Mouse (Mus musculus) liver, postnatal 0 days (tissue): ENCODE data around the gene Atp2b2. TPM values are rescaled to one million over a fixed set of nuclear protein-coding genes. Genes with fewer than 3 reads are reported as not detected.

Experiments
- ATAC-seq: fragments of 200-750 bp; cut with Nextera tagmentation; 2 replicates; pipeline ENCODE4 v1.8.0; 2017; ENCODE audit warnings: mild to moderate bottlenecking, moderate library complexity
- DNase-seq: peaks from one replicate; pipeline ENCODE4 v3.0.0-alpha.2; 2016
- H3K27ac ChIP-seq: fragments of 300-500 bp; sonication (generic); 2 replicates; pipeline ENCODE4 v1.5.1; 2014; ENCODE audit warnings: antibody characterized with exemption, moderate library complexity, mild to moderate bottlenecking, low read depth
- H3K27me3 ChIP-seq: fragments of 300-500 bp; sonication (generic); 2 replicates; pipeline ENCODE4 v1.6.1; 2014; ENCODE audit warnings: low read length, control low read depth, mixed read lengths; ENCODE audit not compliant: insufficient read depth
- H3K36me3 ChIP-seq: fragments of 300-500 bp; sonication (generic); replicated peaks from 2 replicates; pipeline ENCODE4 v1.6.1; 2014; ENCODE audit warnings: mild to moderate bottlenecking, control low read depth, low read length, moderate library complexity, mixed read lengths; ENCODE audit not compliant: insufficient read depth
- H3K4me1 ChIP-seq: fragments of 300-500 bp; sonication (generic); 2 replicates; pipeline ENCODE4 v1.6.1; 2014; ENCODE audit warnings: antibody characterized with exemption, mild to moderate bottlenecking, control low read depth; ENCODE audit not compliant: insufficient read depth
- H3K4me2 ChIP-seq: fragments of 300-500 bp; sonication (generic); 2 replicates; pipeline ENCODE4 v1.6.1; 2014; ENCODE audit warnings: low read depth, mild to moderate bottlenecking, low read length, moderate library complexity, mixed read lengths
- H3K4me3 ChIP-seq: fragments of 300-500 bp; sonication (generic); 2 replicates; pipeline ENCODE4 v1.5.1; 2014; ENCODE audit warnings: low read depth, low read length
- H3K9ac ChIP-seq: fragments of 300-500 bp; sonication (generic); replicated peaks from 2 replicates; pipeline ENCODE4 v1.6.1; 2014; ENCODE audit warnings: mild to moderate bottlenecking, moderate library complexity
- H3K9me3 ChIP-seq: fragments of 300-500 bp; sonication (generic); 2 replicates; pipeline ENCODE4 v1.6.1; 2016; ENCODE audit warnings: mild to moderate bottlenecking, control low read depth, low read length, mixed read lengths
- CTCF ChIP-seq: sonication (generic); IDR thresholded peaks from 2 replicates; pipeline ENCODE4 v1.5.1; 2016; ENCODE audit warnings: antibody characterized with exemption, low read depth
- EP300 ChIP-seq: IDR thresholded peaks from 2 replicates; pipeline ENCODE4 v1.6.1; 2016; ENCODE audit warnings: antibody characterized with exemption, low read depth, mild to moderate bottlenecking
- WGBS: fragments of 180-500 bp; shearing (Covaris S2); extraction: QIAGEN DNeasy Blood & Tissue Kit; methylation state at CpG from one replicate; pipeline ENCODE4 v1.1.7; 2014; ENCODE audit not compliant: insufficient replicate concordance; 5-methylcytosine and 5-hydroxymethylcytosine counted together
- polyA plus RNA-seq: library from polyadenylated mRNA; unstranded; fragments of >200 nt; fragmentation: Nextera tagmentation; extraction: Ambion mirVana; gene quantifications from 2 replicates; pipeline ENCODE4 v1.2.1, GENCODE M21; 2015

Gene Atp2b2
- polyA plus RNA-seq, 1 experiment from 2014 or later: 0.41 TPM

- no peak for ATAC-seq
- DNase-seq: no peak
- no peak overlapping the region for H3K9ac ChIP-seq
- no peaks in the 10 kb centered on the region for H3K36me3 ChIP-seq
- WGBS: 62% methylated on average over 8 of the region's 8 CpGs
- no peaks in the 10 kb centered on the region for H3K27me3 ChIP-seq
- no peak overlapping the region for H3K27ac ChIP-seq
- H3K4me2 ChIP-seq: no peak overlapping the region
- no peaks in the 10 kb centered on the region for H3K4me1 ChIP-seq
- TF ChIP-seq CTCF (no peak), EP300 (no peak)
- no peaks in the 10 kb centered on the region for H3K9me3 ChIP-seq
- no peak overlapping the region for H3K4me3 ChIP-seq
These were observed 9.6 kb downstream of the Atp2b2 start for GRCm38 (mm10) chr6:114032822-114033221.

- Histone ChIP-seq H3K4me3 (no peak overlapping the region), H3K4me1 (no peaks in the 10 kb centered on the region), H3K9ac (no peak overlapping the region), H3K27ac (no peak overlapping the region), H3K4me2 (no peak overlapping the region), H3K36me3 (no peaks in the 10 kb centered on the region), H3K9me3 (no peaks in the 10 kb centered on the region), H3K27me3 (peaks cover 6% of the 10 kb centered on the region; the same call in 1 of the 2 replicates)
- WGBS: 65% methylated on average over 2 of the region's 2 CpGs
- TF ChIP-seq CTCF: no peak
- no peak for TF ChIP-seq EP300
- ATAC-seq (no peak), DNase-seq (no peak)
These were observed 18.6 kb downstream of the Atp2b2 start for GRCm38 (mm10) chr6:114023794-114024193.

- H3K27me3 ChIP-seq: peaks cover 6% of the 10 kb centered on the region; the same call in 1 of the 2 replicates
- H3K9me3 ChIP-seq: no peaks in the 10 kb centered on the region
- no peak for DNase-seq
- no peak for ATAC-seq
- no peak overlapping the region for H3K4me3 ChIP-seq
- no peak overlapping the region for H3K9ac ChIP-seq
- H3K4me1 ChIP-seq: no peaks in the 10 kb centered on the region
- WGBS: 74% methylated on average over 9 of the region's 9 CpGs
- no peak overlapping the region for H3K27ac ChIP-seq
- no peak overlapping the region for H3K4me2 ChIP-seq
- no peaks in the 10 kb centered on the region for H3K36me3 ChIP-seq
- TF ChIP-seq EP300: no peak
- TF ChIP-seq CTCF: no peak
These were observed 20.3 kb downstream of the Atp2b2 start for GRCm38 (mm10) chr6:114022104-114022503.

DNA sequence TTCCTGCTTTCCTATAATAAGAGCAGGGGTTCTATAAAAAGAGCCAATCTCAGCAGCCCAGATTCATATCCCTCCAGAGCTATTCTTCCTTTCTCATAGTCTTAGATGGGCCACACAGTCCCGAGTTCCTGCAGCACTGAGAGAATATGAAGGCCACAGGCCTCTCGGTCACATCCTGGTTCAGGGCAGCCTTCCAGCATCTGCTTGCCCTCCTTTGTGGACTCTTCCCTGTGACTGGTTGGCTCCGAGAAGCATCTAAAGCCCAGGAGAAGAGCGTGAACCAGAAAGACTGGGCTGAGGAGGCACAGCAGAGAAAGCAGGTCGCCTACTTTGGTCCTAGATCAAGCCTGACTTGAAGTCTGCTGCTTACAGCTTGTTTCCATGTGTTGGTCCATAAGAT lies 28.6 kb downstream of the Atp2b2 start:
- Histone ChIP-seq H3K4me1 (peaks cover 2% of the 10 kb centered on the region; the same call in 1 of the 2 replicates), H3K27me3 (0 out of 2 replicates have a peak, but pooled peaks cover under 1% of the 10 kb centered on the region), H3K9ac (no peak overlapping the region), H3K36me3 (no peaks in the 10 kb centered on the region), H3K9me3 (no peaks in the 10 kb centered on the region), H3K4me3 (no peak overlapping the region), H3K4me2 (no peak overlapping the region), H3K27ac (no peak overlapping the region)
- ATAC-seq (no peak), DNase-seq (no peak)
- WGBS: 60% methylated on average over 5 of the region's 5 CpGs
- no peak for TF ChIP-seq CTCF
- TF ChIP-seq EP300: no peak

DNA sequence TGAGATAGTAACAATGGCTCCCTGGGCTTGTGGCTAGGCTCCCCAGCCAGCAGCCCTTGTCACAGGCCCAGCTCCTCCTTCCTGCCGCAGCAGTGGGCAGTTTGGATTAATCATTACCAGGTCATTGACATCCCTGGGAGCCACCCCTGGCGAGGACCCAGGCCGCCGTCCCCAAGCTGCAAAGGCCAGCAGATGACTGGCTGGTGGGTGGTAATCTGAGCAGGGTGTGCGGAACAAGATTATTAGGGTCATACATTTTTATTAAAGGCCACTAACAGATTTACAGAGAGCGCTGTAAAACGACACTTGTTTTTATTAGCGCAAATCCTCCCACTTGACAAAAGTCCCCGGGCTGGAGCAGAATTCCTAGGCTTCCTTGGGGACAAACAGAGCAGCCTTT lies 29.6 kb downstream of the Atp2b2 start:
- no peaks in the 10 kb centered on the region for H3K9me3 ChIP-seq
- H3K27me3 ChIP-seq: no peaks in the 10 kb centered on the region
- DNase-seq (peak; percentile 60), ATAC-seq (peak; percentile 61; the same call in 1 of the 2 replicates)
- H3K4me3 ChIP-seq: no peak overlapping the region
- no peak overlapping the region for H3K9ac ChIP-seq
- TF ChIP-seq EP300: no peak
- no peak for TF ChIP-seq CTCF
- H3K4me1 ChIP-seq: peaks cover 2% of the 10 kb centered on the region; the same call in 1 of the 2 replicates
- H3K27ac ChIP-seq: no peak overlapping the region
- H3K4me2 ChIP-seq: no peak overlapping the region
- WGBS: 17% methylated on average over 9 of the region's 9 CpGs
- no peaks in the 10 kb centered on the region for H3K36me3 ChIP-seq

GRCm38 (mm10) chr6:114011976-114012375 lies 30.4 kb downstream of the Atp2b2 start:
- TF ChIP-seq CTCF (no peak), EP300 (no peak)
- ATAC-seq: no peak
- Histone ChIP-seq H3K9ac (no peak overlapping the region), H3K4me2 (no peak overlapping the region), H3K9me3 (no peaks in the 10 kb centered on the region), H3K36me3 (no peaks in the 10 kb centered on the region), H3K4me3 (no peak overlapping the region), H3K27me3 (0 out of 2 replicates have a peak, but pooled peaks cover 4% of the 10 kb centered on the region), H3K27ac (no peak overlapping the region), H3K4me1 (peaks cover 2% of the 10 kb centered on the region; the same call in 1 of the 2 replicates)
- WGBS: 70% methylated on average over 6 of the region's 6 CpGs
- no peak for DNase-seq
